Mouse (Mus musculus) embryonic facial prominence, embryonic 12.5 days (tissue): ENCODE data around the gene Golga7b. TPM values are rescaled to one million over a fixed set of nuclear protein-coding genes. Genes with fewer than 3 reads are reported as not detected.

Source experiments
- ATAC-seq: fragments of 200-750 bp; cut with Nextera tagmentation; 2 replicates; pipeline ENCODE4 v1.8.0; 2017; ENCODE audit not compliant: insufficient number of reproducible peaks, insufficient read depth, low FRiP score, low TSS enrichment
- H3K27ac ChIP-seq: fragments of 300-500 bp; sonication (generic); 2 replicates; pipeline ENCODE4 v1.5.1; 2016; ENCODE audit warnings: mild to moderate bottlenecking
- H3K27me3 ChIP-seq: fragments of 300-500 bp; sonication (generic); 2 replicates; pipeline ENCODE4 v1.6.1; 2016; ENCODE audit warnings: mild to moderate bottlenecking, moderate library complexity
- H3K36me3 ChIP-seq: fragments of 300-500 bp; sonication (generic); 2 replicates; pipeline ENCODE4 v1.6.1; 2016; ENCODE audit warnings: mild to moderate bottlenecking
- H3K4me1 ChIP-seq: fragments of 300-500 bp; sonication (generic); 2 replicates; pipeline ENCODE4 v1.6.1; 2016
- H3K4me2 ChIP-seq: fragments of 300-500 bp; sonication (generic); replicated peaks from 2 replicates; pipeline ENCODE4 v1.6.1; 2016; ENCODE audit warnings: mild to moderate bottlenecking, moderate library complexity
- H3K4me3 ChIP-seq: fragments of 300-500 bp; sonication (generic); 2 replicates; pipeline ENCODE4 v1.5.1; 2016; ENCODE audit warnings: mild to moderate bottlenecking
- H3K9ac ChIP-seq: fragments of 300-500 bp; sonication (generic); 2 replicates; pipeline ENCODE4 v1.6.1; 2016; ENCODE audit warnings: mild to moderate bottlenecking, moderate library complexity
- H3K9me3 ChIP-seq: fragments of 300-500 bp; sonication (generic); 2 replicates; pipeline ENCODE4 v1.6.1; 2016; ENCODE audit warnings: mild to moderate bottlenecking, moderate library complexity
- WGBS: fragments of 180-500 bp; shearing (Covaris S2); methylation state at CpG from one replicate; pipeline ENCODE4 v1.1.7; 2016; 5-methylcytosine and 5-hydroxymethylcytosine counted together
- polyA plus RNA-seq: library from polyadenylated mRNA; unstranded; fragments of >200 nt; fragmentation: Nextera tagmentation; extraction: Ambion mirVana; gene quantifications from 2 replicates; pipeline ENCODE4 v1.2.1, GENCODE M21; 2016

The Golga7b gene
- polyA plus RNA-seq, 1 experiment from 2014 or later, result 1.9 TPM

GRCm38 (mm10) chr19:42305746-42306145, 58.4 kb downstream of the Golga7b start:
- Histone ChIP-seq H3K4me1 (peaks cover 14% of the 10 kb centered on the region), H3K4me3 (no peak overlapping the region), H3K36me3 (no peaks in the 10 kb centered on the region), H3K4me2 (no peak overlapping the region), H3K27ac (no peak overlapping the region), H3K27me3 (no peaks in the 10 kb centered on the region), H3K9ac (no peak overlapping the region), H3K9me3 (no peaks in the 10 kb centered on the region)
- ATAC-seq, result no peak
- 64% methylated on average over 8 of the region's 8 CpGs for WGBS

GRCm38 (mm10) chr19:42306202-42306601, 58.8 kb downstream of the Golga7b start:
- H3K4me1 ChIP-seq, result peaks cover 14% of the 10 kb centered on the region
- no peaks in the 10 kb centered on the region for H3K9me3 ChIP-seq
- H3K36me3 ChIP-seq, result no peaks in the 10 kb centered on the region
- ATAC-seq, result no peak
- H3K27ac ChIP-seq, result no peak overlapping the region
- H3K27me3 ChIP-seq, result no peaks in the 10 kb centered on the region
- H3K9ac ChIP-seq, result no peak overlapping the region
- no peak overlapping the region for H3K4me2 ChIP-seq
- H3K4me3 ChIP-seq, result no peak overlapping the region
- whole genome bisulfite sequencing, result 53% methylated on average over 7 of the region's 7 CpGs

- WGBS, result 11% methylated on average over 8 of the region's 8 CpGs
- Histone ChIP-seq H3K27ac (no peak overlapping the region), H3K27me3 (no peaks in the 10 kb centered on the region), H3K4me3 (no peak overlapping the region), H3K4me1 (peaks cover 14% of the 10 kb centered on the region), H3K4me2 (no peak overlapping the region), H3K9me3 (no peaks in the 10 kb centered on the region), H3K9ac (no peak overlapping the region), H3K36me3 (no peaks in the 10 kb centered on the region)
- ATAC-seq, result no peak
Measured at GRCm38 (mm10) chr19:42307019-42307418, 59.6 kb downstream of the Golga7b start.

GRCm38 (mm10) chr19:42308931-42309330, 61.6 kb downstream of the Golga7b start:
- no peak overlapping the region for H3K4me2 ChIP-seq
- WGBS, result 91% methylated on average over 12 of the region's 12 CpGs
- no peak overlapping the region for H3K4me3 ChIP-seq
- H3K9me3 ChIP-seq, result no peaks in the 10 kb centered on the region
- H3K4me1 ChIP-seq, result peaks cover 14% of the 10 kb centered on the region
- no peaks in the 10 kb centered on the region for H3K36me3 ChIP-seq
- no peak overlapping the region for H3K27ac ChIP-seq
- no peaks in the 10 kb centered on the region for H3K27me3 ChIP-seq
- ATAC-seq, result no peak
- no peak overlapping the region for H3K9ac ChIP-seq

- Histone ChIP-seq H3K4me3 (no peak overlapping the region), H3K9ac (no peak overlapping the region), H3K4me2 (no peak overlapping the region), H3K4me1 (peaks cover 11% of the 10 kb centered on the region), H3K27me3 (no peaks in the 10 kb centered on the region), H3K36me3 (no peaks in the 10 kb centered on the region), H3K9me3 (no peaks in the 10 kb centered on the region), H3K27ac (no peak overlapping the region)
- ATAC-seq, result no peak
- 38% methylated on average over 2 of the region's 2 CpGs for WGBS
Measured at GRCm38 (mm10) chr19:42311332-42311731, 64.0 kb downstream of the Golga7b start.

- 59% methylated on average over 3 of the region's 3 CpGs for WGBS
- peaks cover 3% of the 10 kb centered on the region for H3K4me1 ChIP-seq
Measured at GRCm38 (mm10) chr19:42312191-42312590, 64.8 kb downstream of the Golga7b start.

GRCm38 (mm10) chr19:42315070-42315679, 67.8 kb downstream of the Golga7b start:
- Histone ChIP-seq H3K9ac (no peak overlapping the region), H3K4me2 (no peak overlapping the region), H3K9me3 (no peaks in the 10 kb centered on the region), H3K36me3 (no peaks in the 10 kb centered on the region), H3K27me3 (no peaks in the 10 kb centered on the region), H3K4me1 (peaks cover 2% of the 10 kb centered on the region; the same call in 1 of the 2 replicates), H3K27ac (no peak overlapping the region), H3K4me3 (no peak overlapping the region)
- no peak for ATAC-seq
- 73% methylated on average over 6 of the region's 6 CpGs for WGBS

More at GRCm38 (mm10) chr19:42312191-42312590, 64.8 kb downstream of the Golga7b start:
- H3K4me3 ChIP-seq, result no peak overlapping the region
- no peak for ATAC-seq
- H3K27me3 ChIP-seq, result no peaks in the 10 kb centered on the region
- no peaks in the 10 kb centered on the region for H3K36me3 ChIP-seq
- no peaks in the 10 kb centered on the region for H3K9me3 ChIP-seq
- H3K4me2 ChIP-seq, result no peak overlapping the region
- H3K9ac ChIP-seq, result no peak overlapping the region
- H3K27ac ChIP-seq, result no peak overlapping the region

GRCm38 (mm10) chr19:42315914-42316313, 68.5 kb downstream of the Golga7b start:
- no peaks in the 10 kb centered on the region for H3K27me3 ChIP-seq
- H3K36me3 ChIP-seq, result no peaks in the 10 kb centered on the region
- no peak overlapping the region for H3K4me2 ChIP-seq
- no peak overlapping the region for H3K4me3 ChIP-seq
- no peak overlapping the region for H3K9ac ChIP-seq
- WGBS, result 0% methylated on average over 1 of the region's 1 CpGs
- no peaks in the 10 kb centered on the region for H3K9me3 ChIP-seq
- H3K27ac ChIP-seq, result no peak overlapping the region
- ATAC-seq, result no peak
- H3K4me1 ChIP-seq, result peaks cover 2% of the 10 kb centered on the region; the same call in 1 of the 2 replicates

GRCm38 (mm10) chr19:42316525-42316924, 69.2 kb downstream of the Golga7b start:
- Histone ChIP-seq H3K36me3 (no peaks in the 10 kb centered on the region), H3K9me3 (no peaks in the 10 kb centered on the region), H3K27ac (no peak overlapping the region), H3K4me1 (peaks cover 2% of the 10 kb centered on the region; the same call in 1 of the 2 replicates), H3K4me2 (no peak overlapping the region), H3K27me3 (no peaks in the 10 kb centered on the region), H3K4me3 (no peak overlapping the region), H3K9ac (no peak overlapping the region)
- no peak for ATAC-seq
- WGBS, result 82% methylated on average over 2 of the region's 2 CpGs

- Histone ChIP-seq H3K27me3 (no peaks in the 10 kb centered on the region), H3K36me3 (no peaks in the 10 kb centered on the region), H3K9ac (no peak overlapping the region), H3K4me3 (no peak overlapping the region), H3K27ac (no peak overlapping the region), H3K4me1 (peaks cover 2% of the 10 kb centered on the region; the same call in 1 of the 2 replicates), H3K9me3 (no peaks in the 10 kb centered on the region), H3K4me2 (no peak overlapping the region)
- ATAC-seq, result no peak
- WGBS, result 56% methylated on average over 8 of the region's 8 CpGs
Measured at GRCm38 (mm10) chr19:42316998-42317397, 69.6 kb downstream of the Golga7b start.

GRCm38 (mm10) chr19:42317648-42318425, 70.5 kb downstream of the Golga7b start:
- Histone ChIP-seq H3K4me2 (no peak overlapping the region), H3K4me3 (no peak overlapping the region), H3K27ac (no peak overlapping the region), H3K4me1 (peaks cover 2% of the 10 kb centered on the region; the same call in 1 of the 2 replicates), H3K27me3 (no peaks in the 10 kb centered on the region), H3K9ac (no peak overlapping the region), H3K9me3 (no peaks in the 10 kb centered on the region), H3K36me3 (no peaks in the 10 kb centered on the region)
- WGBS, result 49% methylated on average over 18 of the region's 18 CpGs
- no peak for ATAC-seq
